Mouse (Mus musculus) megakaryocyte progenitor cell, adult 5-6 weeks (primary cell): ENCODE measurements around the gene Clns1a. TPM values are rescaled to one million over a fixed set of nuclear protein-coding genes. Genes with fewer than 3 reads are reported as not detected.

ENCODE experiments used
- ATAC-seq: replicated peaks from 2 replicates; pipeline ENCODE4 v1.8.0; 2016; ENCODE audit warnings: mild to moderate bottlenecking, moderate TSS enrichment, inconsistent platforms; ENCODE audit not compliant: poor library complexity
- total RNA-seq, 2 experiments: library from RNA; stranded (forward) in 1 of 2; stranded (reverse) in 1 of 2; fragments of 157-497, 149-512 nt in 1 of 2; fragments of 200-1000 nt in 1 of 2; gene quantifications; 2 replicates each; pipeline versions ENCODE4 v1.2.3 to v1.2.4; 2015 to 2017

Clns1a gene
- total RNA-seq, 2 experiments from 2014 or later = 163 to 165 TPM

GRCm38 (mm10) chr7:97765181-97765962 lies 68.9 kb downstream of the Clns1a start:
- ATAC-seq = peak; percentile 95

DNA sequence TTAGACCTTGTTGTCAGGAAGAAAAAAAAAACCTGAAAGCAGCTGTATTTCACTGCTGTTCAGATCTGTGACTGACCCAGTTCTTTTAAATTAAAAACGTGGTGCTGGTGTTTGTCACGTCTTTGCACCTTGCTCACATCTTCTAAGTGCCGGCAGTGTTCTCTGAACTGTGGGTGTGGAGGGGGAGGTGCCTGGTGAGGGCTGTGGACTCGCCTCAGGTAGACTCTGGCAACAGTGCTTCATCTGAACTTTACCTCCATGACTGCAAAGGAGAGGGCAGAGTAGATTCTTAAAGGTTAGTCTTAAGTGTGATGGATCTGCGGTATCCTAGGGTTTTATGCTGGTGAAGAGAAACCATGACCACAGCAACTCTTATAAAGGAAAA lies 69.5 kb downstream of the Clns1a start:
- no peak for ATAC-seq

DNA sequence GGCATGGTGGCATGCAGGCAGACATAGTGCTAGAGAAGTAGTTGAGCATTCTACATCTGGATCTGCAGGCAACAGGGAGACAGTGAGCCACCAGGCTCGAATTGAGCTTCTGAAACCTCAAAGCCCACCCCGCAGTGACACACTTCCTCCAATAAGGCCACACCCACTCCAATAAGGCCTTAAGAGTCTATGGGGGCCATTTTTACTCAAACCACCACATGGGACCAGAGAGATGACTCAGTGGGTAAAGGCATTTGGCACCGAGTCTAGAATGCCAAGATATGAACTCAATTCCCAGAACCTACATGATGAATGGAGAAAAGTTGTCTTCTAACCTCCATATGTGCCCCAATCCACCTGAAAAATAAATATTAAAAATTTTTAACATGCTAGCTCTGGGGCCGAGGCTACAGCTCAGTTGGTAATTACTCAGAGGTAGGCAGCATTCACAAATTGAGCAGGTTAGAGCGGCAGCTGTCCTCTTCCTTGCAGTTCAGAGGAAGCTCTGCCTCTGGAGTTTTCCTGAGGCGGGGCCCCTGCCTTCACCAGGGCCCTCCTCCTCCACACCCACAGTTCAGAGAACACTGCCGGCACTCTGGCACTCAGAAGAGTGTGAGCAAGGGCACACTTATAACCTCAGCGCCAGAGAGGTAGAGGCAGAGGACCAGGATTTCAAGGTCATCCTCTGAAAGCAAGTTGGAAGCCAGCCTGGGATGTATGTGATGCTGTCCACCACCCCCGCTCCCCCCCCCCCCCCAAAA lies 70.2 kb downstream of the Clns1a start:
- ATAC-seq = 0 out of 2 replicates have a peak, but pooled peaks have one; percentile 7

DNA sequence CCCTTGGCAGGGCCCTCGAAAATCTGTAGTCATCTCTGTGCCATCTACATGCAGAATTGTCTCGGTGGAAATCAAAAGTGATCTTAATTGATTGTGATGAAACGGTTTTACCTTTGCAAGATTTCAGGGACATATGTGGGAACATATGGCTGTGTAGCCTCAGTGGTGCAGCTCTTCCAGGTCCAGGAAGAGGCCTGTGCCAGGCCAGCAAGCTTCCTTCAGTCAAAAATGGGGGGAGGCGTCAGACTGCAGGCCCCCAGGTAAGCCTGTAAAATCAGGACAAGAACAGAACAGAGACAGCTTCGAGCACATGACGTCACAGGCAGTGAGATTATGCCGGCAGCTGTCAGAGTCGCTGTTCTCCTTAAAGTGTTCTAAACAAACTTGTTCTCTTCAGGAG lies 71.4 kb downstream of the Clns1a start:
- ATAC-seq = no peak

DNA sequence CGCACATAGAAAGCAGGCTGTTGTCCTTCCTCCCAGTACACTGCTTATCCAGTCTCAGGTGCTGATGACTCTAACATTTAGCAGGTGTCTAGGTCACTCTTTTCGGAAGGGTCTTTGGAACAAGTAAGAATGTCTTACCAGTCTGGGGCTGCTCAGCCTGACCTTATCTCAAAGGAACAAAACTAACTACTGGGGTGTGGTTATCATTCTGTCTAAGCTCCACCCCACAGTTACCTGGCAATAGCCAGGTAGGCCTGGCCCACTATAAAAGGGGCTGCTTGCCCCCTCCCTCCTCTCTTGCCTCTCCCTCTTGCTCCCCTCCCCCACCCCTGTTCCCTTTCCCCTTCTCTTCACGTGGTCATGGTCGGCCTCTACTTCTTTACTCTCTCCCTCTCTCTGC lies 72.6 kb downstream of the Clns1a start:
- ATAC-seq = no peak

Other genes with a start within 250 kb of the Clns1a start
- gene Kctd14, start 245.3 kb upstream of the Clns1a start, total RNA-seq (2015) = 5.9 and 6.7 TPM in 2 replicates
- 3.3 and 5.1 TPM in 2 replicates for gene Kctd14, start 245.3 kb upstream of the Clns1a start, total RNA-seq (2017)
- 80.7 and 124 TPM in 2 replicates for gene Ints4, start 215.7 kb upstream of the Clns1a start, total RNA-seq (2015)
- gene Ints4, start 215.7 kb upstream of the Clns1a start, total RNA-seq (2017) = 44.6 and 62.6 TPM in 2 replicates
- gene Aamdc, start 117.1 kb upstream of the Clns1a start, total RNA-seq (2015) = 15.6 and 21.5 TPM in 2 replicates
- 34.6 and 36.9 TPM in 2 replicates for gene Aamdc, start 117.1 kb upstream of the Clns1a start, total RNA-seq (2017)
- gene Rsf1, start 116.7 kb upstream of the Clns1a start, total RNA-seq (2015) = 23.8 and 24.4 TPM in 2 replicates
- 25.5 and 42.5 TPM in 2 replicates for gene Rsf1, start 116.7 kb upstream of the Clns1a start, total RNA-seq (2017)
- gene Aqp11, start 41.7 kb downstream of the Clns1a start, total RNA-seq (2015) = 4.1 and 4.3 TPM in 2 replicates
- gene Aqp11, start 41.7 kb downstream of the Clns1a start, total RNA-seq (2017) = 2.9 and 3.9 TPM in 2 replicates
- 41.0 and 51.5 TPM in 2 replicates for gene Pak1, start 91.9 kb downstream of the Clns1a start, total RNA-seq (2015)
- gene Pak1, start 91.9 kb downstream of the Clns1a start, total RNA-seq (2017) = 48.3 and 51.7 TPM in 2 replicates
- gene Gdpd4, start 223.3 kb downstream of the Clns1a start, total RNA-seq (2015) = not detected in 2 replicates
- gene Gdpd4, start 223.3 kb downstream of the Clns1a start, total RNA-seq (2017) = not detected in 2 replicates